Mouse (Mus musculus): Measurements from ENCODE around the gene 4933402N03Rik. TPM values are rescaled to one million over a fixed set of nuclear protein-coding genes. Genes with fewer than 3 reads are reported as not detected.

4933402N03Rik gene
- total RNA-seq (2023), result not detected in 4 replicates

DNA sequence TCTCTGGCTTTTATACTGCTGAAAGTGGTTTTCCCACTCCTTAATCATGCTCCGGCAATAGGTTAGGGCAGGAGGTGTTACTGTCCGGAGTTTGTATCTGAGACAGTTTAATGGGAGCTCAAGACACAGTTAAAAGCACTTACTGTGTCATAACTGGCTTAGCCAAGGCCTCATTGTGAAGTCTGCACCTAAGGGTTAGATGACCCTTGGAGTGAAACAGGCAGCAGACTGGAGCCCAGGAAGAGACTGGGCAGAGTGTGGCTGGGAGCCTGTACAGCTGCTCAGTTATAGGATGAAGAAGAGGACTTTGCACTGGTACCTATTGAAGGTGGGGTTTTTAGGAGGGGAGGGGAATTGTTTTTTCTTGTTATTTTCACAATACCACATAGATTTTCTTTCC, at the start of gene 4933402N03Rik:
Gene 4933402N03Rik, minus strand, starts transcription at position 101 of the 400 bp plus-strand sequence.

DNA sequence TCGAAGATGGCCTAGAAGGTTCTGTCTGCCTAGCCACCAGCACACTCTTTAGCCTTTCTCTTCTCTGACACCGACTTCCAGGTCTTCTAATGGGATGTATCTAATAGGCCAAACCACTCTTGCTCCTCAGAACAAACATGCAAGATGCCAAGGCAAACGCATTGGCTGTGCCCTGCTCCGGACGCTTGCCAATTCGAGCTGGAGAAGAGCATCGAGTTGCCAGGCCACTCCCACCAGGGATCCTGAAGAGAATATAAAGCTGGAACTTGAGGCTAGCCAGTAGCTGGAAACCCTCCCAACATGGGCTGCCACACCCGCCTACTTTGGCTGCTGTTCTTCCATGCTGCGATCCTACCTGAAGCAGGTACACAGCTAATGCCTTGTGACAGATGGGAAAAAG, 28.0 kb upstream of the 4933402N03Rik start, which contains the start of gene 5430419D17Rik:
Gene 5430419D17Rik, plus strand, starts transcription at position 282 of the 400 bp plus-strand sequence.

Other genes with a start within 250 kb of the 4933402N03Rik start
- gene Htra1, start 210.2 kb downstream of the 4933402N03Rik start, total RNA-seq (2023), result 0.28 TPM in 1 of 4 replicates, not detected in the others
- gene Dmbt1, start 114.3 kb downstream of the 4933402N03Rik start, total RNA-seq (2023), result 0.18 to 0.60 TPM (median 0.52 TPM) in 3 of 4 replicates, not detected in the other
- gene 5430419D17Rik, start 28.1 kb upstream of the 4933402N03Rik start, total RNA-seq (2023), result not detected in 4 replicates
- not detected in 4 replicates for gene Cuzd1, start 176.0 kb upstream of the 4933402N03Rik start, total RNA-seq (2023)
- 1.4 TPM in 1 of 4 replicates, not detected in the others for gene Fam24b, start 183.2 kb upstream of the 4933402N03Rik start, total RNA-seq (2023)
- not detected in 4 replicates for gene Fam24a, start 187.6 kb upstream of the 4933402N03Rik start, total RNA-seq (2023)
- 18.6 to 22.1 TPM (median 19.9 TPM) in 4 replicates for gene 2310057M21Rik, start 216.4 kb upstream of the 4933402N03Rik start, total RNA-seq (2023)
- gene Pstk, start 224.8 kb upstream of the 4933402N03Rik start, total RNA-seq (2023), result 13.3 to 16.0 TPM (median 14.6 TPM) in 4 replicates